Mouse (Mus musculus): ENCODE results near the gene Spink2. TPM values are rescaled to one million over a fixed set of nuclear protein-coding genes. Genes with fewer than 3 reads are reported as not detected.
"Not testable (repeated sequence)": the region's sequence is repeated elsewhere in the genome, so short reads cannot be mapped to it uniquely, and the experiment has no call there.

Spink2 gene
- total RNA-seq (2021), result under 1 TPM in 1 of 2 experiments, not detected in 1; 0.49 TPM
- long read RNA-seq, experiment 1, result 0 reads
- long read RNA-seq, experiment 2, result 0 reads

- peak; percentile 47 to 57 for DNase-seq
Measured at GRCm38 (mm10) chr5:77211236-77211635, at the start of gene Spink2. Gene Spink2, minus strand, starts transcription at chr5:77211471.

- DNase-seq, result no peak
Measured at GRCm38 (mm10) chr5:77260141-77260540, 48.9 kb upstream of the Spink2 start.

GRCm38 (mm10) chr5:77259315-77259714 is 48.0 kb upstream of the Spink2 start:
- DNase-seq, result no peak

- no peak for DNase-seq
Measured at GRCm38 (mm10) chr5:77257603-77258002, 46.3 kb upstream of the Spink2 start.

- DNase-seq, result no peak
Measured at GRCm38 (mm10) chr5:77254402-77254801, 43.1 kb upstream of the Spink2 start.

GRCm38 (mm10) chr5:77253154-77253553 is 41.9 kb upstream of the Spink2 start:
- DNase-seq, result no peak

GRCm38 (mm10) chr5:77252115-77252827 is 41.0 kb upstream of the Spink2 start:
- DNase-seq, result no peak

- DNase-seq, result no peak
Measured at GRCm38 (mm10) chr5:77251656-77252055, 40.4 kb upstream of the Spink2 start.

GRCm38 (mm10) chr5:77250083-77250482 is 38.8 kb upstream of the Spink2 start:
- DNase-seq, result no peak

GRCm38 (mm10) chr5:77245787-77246671 is 34.8 kb upstream of the Spink2 start:
- peak; percentile 11 to 19 for DNase-seq

- no peak for DNase-seq
Measured at GRCm38 (mm10) chr5:77245463-77245786, 34.2 kb upstream of the Spink2 start.

GRCm38 (mm10) chr5:77244331-77244987 is 33.2 kb upstream of the Spink2 start:
- no peak for DNase-seq

- no peak for DNase-seq
Measured at GRCm38 (mm10) chr5:77237104-77237503, 25.8 kb upstream of the Spink2 start.

GRCm38 (mm10) chr5:77234921-77235320 is 23.6 kb upstream of the Spink2 start:
- no peak for DNase-seq

- DNase-seq, result not testable (repeated sequence)
Measured at GRCm38 (mm10) chr5:77231863-77232262, 20.6 kb upstream of the Spink2 start.

GRCm38 (mm10) chr5:77228986-77229385 is 17.7 kb upstream of the Spink2 start:
- DNase-seq, result no peak

- DNase-seq, result peak; percentile 3 to 12
Measured at GRCm38 (mm10) chr5:77223043-77223975, 12.0 kb upstream of the Spink2 start.

- no peak for DNase-seq
Measured at GRCm38 (mm10) chr5:77217724-77218123, 6.5 kb upstream of the Spink2 start.

GRCm38 (mm10) chr5:77217211-77217610 is 5.9 kb upstream of the Spink2 start:
- DNase-seq, result peak; percentile 67 to 80

- DNase-seq, result no peak
Measured at GRCm38 (mm10) chr5:77206134-77206533, 5.1 kb downstream of the Spink2 start.

- no peak for DNase-seq
Measured at GRCm38 (mm10) chr5:77202238-77202637, 9.0 kb downstream of the Spink2 start.

GRCm38 (mm10) chr5:77200695-77201094 is 10.6 kb downstream of the Spink2 start:
- no peak for DNase-seq

Measured in adrenal gland, postnatal 36 days (tissue).